Mouse (Mus musculus): ENCODE results near the gene Tns3. TPM values are rescaled to one million over a fixed set of nuclear protein-coding genes. Genes with fewer than 3 reads are reported as not detected.

Tns3 gene
- polyA plus RNA-seq, 1 experiment from 2014 or later, result 49.6 TPM

GRCm38 (mm10) chr11:8615436-8615835, 48.9 kb downstream of the Tns3 start:
- 59% methylated on average over 12 of the region's 12 CpGs for WGBS

DNA sequence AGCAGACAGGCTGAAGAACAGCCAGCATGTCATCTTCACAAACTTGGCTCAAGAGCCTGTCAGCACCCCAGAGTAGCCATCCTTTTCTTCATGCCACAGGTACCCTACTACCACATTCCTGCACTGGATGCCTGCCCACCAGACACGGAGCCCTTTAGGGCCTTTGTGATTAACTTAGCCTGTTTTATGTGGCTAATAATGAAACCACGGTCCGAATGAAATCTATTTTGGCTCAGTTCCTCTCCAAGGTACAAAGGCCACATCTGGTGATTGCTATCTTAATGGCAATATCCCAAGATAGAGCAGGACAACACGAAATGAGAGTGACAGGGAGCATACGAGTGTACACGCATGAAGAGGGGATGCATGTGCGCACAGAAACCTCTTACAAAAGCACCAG, 53.9 kb downstream of the Tns3 start:
- Histone ChIP-seq H3K4me1 (replicated peaks) (peaks cover 28% of the 10 kb centered on the region), H3K27ac (peak overlapping the region; percentile 12; the same call in 1 of the 2 replicates), H3K9ac (replicated peaks) (no peak overlapping the region), H3K4me3 (replicated peaks) (no peak overlapping the region), H3K4me2 (no peak overlapping the region), H3K36me3 (peaks cover 91% of the 10 kb centered on the region), H3K9me3 (no peaks in the 10 kb centered on the region), H3K27me3 (no peaks in the 10 kb centered on the region)
- no peak for ATAC-seq (ENCODE audit: insufficient number of reproducible peaks, insufficient read depth, low FRiP score, low TSS enrichment, low read depth)
- 54% methylated on average over 7 of the region's 7 CpGs for WGBS

More at GRCm38 (mm10) chr11:8615436-8615835, 48.9 kb downstream of the Tns3 start:
- Histone ChIP-seq H3K4me2 (no peak overlapping the region), H3K27ac (no peak overlapping the region), H3K9ac (replicated peaks) (no peak overlapping the region), H3K9me3 (no peaks in the 10 kb centered on the region), H3K27me3 (no peaks in the 10 kb centered on the region), H3K4me3 (replicated peaks) (no peak overlapping the region), H3K4me1 (replicated peaks) (peaks cover 46% of the 10 kb centered on the region), H3K36me3 (peaks cover 43% of the 10 kb centered on the region)
- no peak for ATAC-seq (ENCODE audit: insufficient number of reproducible peaks, insufficient read depth, low FRiP score, low TSS enrichment, low read depth)

GRCm38 (mm10) chr11:8609873-8610272, 54.5 kb downstream of the Tns3 start:
- 85% methylated on average over 12 of the region's 12 CpGs for WGBS
- H3K4me1 ChIP-seq (replicated peaks), result peaks cover 24% of the 10 kb centered on the region
- peak overlapping the region; percentile 12; the same call in 1 of the 2 replicates for H3K27ac ChIP-seq
- peaks cover 96% of the 10 kb centered on the region for H3K36me3 ChIP-seq
- no peak overlapping the region for H3K9ac ChIP-seq (replicated peaks)
- H3K27me3 ChIP-seq, result no peaks in the 10 kb centered on the region
- no peaks in the 10 kb centered on the region for H3K9me3 ChIP-seq
- H3K4me2 ChIP-seq, result no peak overlapping the region
- no peak for ATAC-seq (ENCODE audit: insufficient number of reproducible peaks, insufficient read depth, low FRiP score, low TSS enrichment, low read depth)
- H3K4me3 ChIP-seq (replicated peaks), result no peak overlapping the region

GRCm38 (mm10) chr11:8607123-8607522, 57.2 kb downstream of the Tns3 start:
- Histone ChIP-seq H3K36me3 (peaks cover 91% of the 10 kb centered on the region), H3K9me3 (no peaks in the 10 kb centered on the region), H3K27me3 (no peaks in the 10 kb centered on the region), H3K9ac (replicated peaks) (no peak overlapping the region), H3K4me2 (no peak overlapping the region), H3K27ac (no peak overlapping the region), H3K4me1 (replicated peaks) (peaks cover 29% of the 10 kb centered on the region), H3K4me3 (replicated peaks) (no peak overlapping the region)
- 100% methylated on average over 1 of the region's 1 CpGs for WGBS
- no peak for ATAC-seq (ENCODE audit: insufficient number of reproducible peaks, insufficient read depth, low FRiP score, low TSS enrichment, low read depth)

DNA sequence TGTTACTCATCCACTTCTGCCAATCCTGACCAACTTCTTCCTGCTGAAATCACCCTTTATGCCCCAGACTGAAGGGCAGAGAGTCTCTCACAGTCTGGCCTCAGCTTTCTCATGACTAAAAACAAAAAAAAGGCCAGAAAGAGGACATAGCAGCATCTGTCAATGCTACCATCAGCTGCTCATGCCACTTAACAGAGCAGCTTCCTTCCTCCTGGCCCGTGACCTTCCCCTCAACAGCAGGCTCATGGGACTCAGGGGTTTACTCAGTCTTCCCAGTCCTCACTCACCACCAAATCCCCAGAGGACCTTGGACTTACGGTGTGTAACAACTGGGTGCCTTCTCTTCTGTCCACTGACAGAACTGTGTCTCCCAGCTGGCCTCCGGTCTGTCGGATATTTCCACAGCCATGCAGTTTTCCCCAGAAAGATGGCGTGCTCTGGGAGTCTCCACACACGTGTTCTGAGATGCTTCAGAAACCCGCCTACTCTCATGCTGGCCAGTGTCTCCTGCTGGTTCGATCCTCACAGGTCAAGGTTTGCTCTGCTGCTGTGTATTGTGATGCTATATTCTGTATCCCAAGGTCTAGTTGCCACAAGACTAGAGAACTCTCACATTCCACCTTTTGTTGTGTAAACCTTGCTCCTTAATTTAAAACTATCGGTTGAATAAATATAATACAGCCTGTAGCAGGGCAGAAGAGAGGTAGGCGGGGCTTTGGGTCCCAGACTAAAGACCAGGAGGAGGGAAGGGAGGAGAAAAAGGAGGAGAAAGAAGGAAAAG, 59.4 kb downstream of the Tns3 start:
- Histone ChIP-seq H3K4me1 (replicated peaks) (peaks cover 30% of the 10 kb centered on the region), H3K4me2 (no peak overlapping the region), H3K27me3 (no peaks in the 10 kb centered on the region), H3K4me3 (replicated peaks) (no peak overlapping the region), H3K9me3 (no peaks in the 10 kb centered on the region), H3K27ac (no peak overlapping the region), H3K9ac (replicated peaks) (no peak overlapping the region), H3K36me3 (peaks cover 82% of the 10 kb centered on the region)
- no peak for ATAC-seq (ENCODE audit: insufficient number of reproducible peaks, insufficient read depth, low FRiP score, low TSS enrichment, low read depth)
- WGBS, result 88% methylated on average over 10 of the region's 10 CpGs

- no peaks in the 10 kb centered on the region for H3K9me3 ChIP-seq
- no peak for ATAC-seq (ENCODE audit: insufficient number of reproducible peaks, insufficient read depth, low FRiP score, low TSS enrichment, low read depth)
- no peak overlapping the region for H3K4me3 ChIP-seq (replicated peaks)
- no peak overlapping the region for H3K9ac ChIP-seq (replicated peaks)
- no peak overlapping the region for H3K4me2 ChIP-seq
- H3K27me3 ChIP-seq, result no peaks in the 10 kb centered on the region
- WGBS, result 96% methylated on average over 1 of the region's 1 CpGs
- H3K36me3 ChIP-seq, result peaks cover 82% of the 10 kb centered on the region
- H3K27ac ChIP-seq, result no peak overlapping the region
- H3K4me1 ChIP-seq (replicated peaks), result peaks cover 20% of the 10 kb centered on the region
Measured at GRCm38 (mm10) chr11:8602606-8603005, 61.7 kb downstream of the Tns3 start.

DNA sequence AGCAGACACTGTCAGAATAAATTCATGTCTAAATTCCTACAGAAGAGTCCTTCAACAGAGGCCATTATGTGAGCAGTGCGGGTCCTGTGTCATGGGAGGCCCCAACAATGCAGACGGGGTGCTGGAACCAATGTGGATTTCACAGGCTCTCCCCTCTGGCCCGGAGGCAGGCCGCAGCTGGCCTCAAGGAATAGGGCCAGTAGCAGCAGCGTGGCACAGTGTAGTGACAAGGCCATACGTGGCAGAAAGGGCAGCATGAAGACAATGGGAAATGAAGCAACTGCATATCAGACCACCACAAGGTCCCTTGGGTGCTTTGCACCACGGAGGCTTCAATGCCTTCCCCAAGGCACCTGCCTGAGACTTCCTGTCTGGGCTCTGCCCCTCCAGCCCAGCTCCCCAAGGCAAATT, 62.9 kb downstream of the Tns3 start:
- no peak overlapping the region for H3K4me3 ChIP-seq (replicated peaks)
- 61% methylated on average over 7 of the region's 7 CpGs for WGBS
- H3K9ac ChIP-seq (replicated peaks), result 0 out of 2 replicates have a peak overlapping the region, but pooled peaks have one; percentile 24
- H3K27ac ChIP-seq, result peak overlapping the region; percentile 71
- no peak overlapping the region for H3K4me2 ChIP-seq
- peaks cover 20% of the 10 kb centered on the region for H3K4me1 ChIP-seq (replicated peaks)
- no peaks in the 10 kb centered on the region for H3K9me3 ChIP-seq
- peaks cover 84% of the 10 kb centered on the region for H3K36me3 ChIP-seq
- no peaks in the 10 kb centered on the region for H3K27me3 ChIP-seq
- 0 out of 2 replicates have a peak, but pooled peaks have one; percentile 50 for ATAC-seq (ENCODE audit: insufficient number of reproducible peaks, insufficient read depth, low FRiP score, low TSS enrichment, low read depth)

DNA sequence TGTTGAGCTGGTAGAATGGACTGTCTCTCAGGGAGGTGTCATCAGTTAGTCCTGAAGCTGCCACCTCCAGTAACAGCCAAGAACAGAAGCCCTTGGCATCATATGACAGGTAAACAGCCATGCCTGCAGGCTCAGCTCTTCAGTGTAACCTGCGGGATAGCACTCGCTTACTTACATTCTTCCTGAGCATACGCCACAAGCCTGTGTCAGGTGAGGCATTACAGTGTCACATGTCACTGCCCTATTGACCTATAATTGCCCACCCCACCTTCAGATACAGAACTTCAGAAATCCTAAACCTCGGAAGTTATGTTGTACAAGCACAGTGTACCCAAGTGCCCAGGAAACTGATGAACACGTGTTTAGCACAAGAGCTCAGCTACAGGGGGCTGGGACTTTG, 68.7 kb downstream of the Tns3 start:
- no peaks in the 10 kb centered on the region for H3K9me3 ChIP-seq
- H3K4me3 ChIP-seq (replicated peaks), result no peak overlapping the region
- peaks cover 4% of the 10 kb centered on the region for H3K4me1 ChIP-seq (replicated peaks)
- ATAC-seq (ENCODE audit: insufficient number of reproducible peaks, insufficient read depth, low FRiP score, low TSS enrichment, low read depth), result no peak
- H3K4me2 ChIP-seq, result no peak overlapping the region
- H3K27me3 ChIP-seq, result no peaks in the 10 kb centered on the region
- H3K9ac ChIP-seq (replicated peaks), result no peak overlapping the region
- WGBS, result 85% methylated on average over 5 of the region's 5 CpGs
- H3K27ac ChIP-seq, result no peak overlapping the region
- peaks cover 91% of the 10 kb centered on the region for H3K36me3 ChIP-seq

DNA sequence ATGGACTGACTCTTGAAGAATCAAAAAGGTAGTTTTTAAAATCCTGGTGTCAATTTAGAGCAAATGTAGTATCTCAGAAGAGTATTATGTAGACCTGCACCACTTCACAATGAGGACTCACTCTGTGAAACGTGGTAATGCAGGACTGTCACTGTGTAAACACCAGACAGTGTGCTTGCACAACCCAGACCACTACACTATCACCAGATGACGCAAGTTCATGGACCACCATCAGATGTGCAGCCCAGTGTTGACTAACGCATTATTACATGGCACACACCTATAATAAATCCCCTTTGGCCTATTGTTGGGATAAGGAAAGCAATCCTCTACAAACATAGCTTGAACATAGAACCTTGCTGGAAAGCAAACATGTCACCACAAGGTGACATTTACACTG, 71.2 kb downstream of the Tns3 start:
- no peak overlapping the region for H3K9ac ChIP-seq (replicated peaks)
- H3K4me3 ChIP-seq (replicated peaks), result no peak overlapping the region
- H3K27ac ChIP-seq, result no peak overlapping the region
- ATAC-seq (ENCODE audit: insufficient number of reproducible peaks, insufficient read depth, low FRiP score, low TSS enrichment, low read depth), result no peak
- H3K9me3 ChIP-seq, result no peaks in the 10 kb centered on the region
- H3K4me1 ChIP-seq (replicated peaks), result peaks cover 10% of the 10 kb centered on the region; the same call in 1 of the 2 replicates
- 87% methylated on average over 3 of the region's 3 CpGs for WGBS
- H3K36me3 ChIP-seq, result peaks cover 91% of the 10 kb centered on the region
- no peak overlapping the region for H3K4me2 ChIP-seq
- H3K27me3 ChIP-seq, result no peaks in the 10 kb centered on the region

GRCm38 (mm10) chr11:8591271-8591670, 73.1 kb downstream of the Tns3 start:
- H3K4me2 ChIP-seq, result no peak overlapping the region
- peak overlapping the region; percentile 31; the same call in 1 of the 2 replicates for H3K27ac ChIP-seq
- H3K4me3 ChIP-seq (replicated peaks), result no peak overlapping the region
- H3K9me3 ChIP-seq, result no peaks in the 10 kb centered on the region
- WGBS, result 84% methylated on average over 5 of the region's 5 CpGs
- peaks cover 25% of the 10 kb centered on the region; the same call in 1 of the 2 replicates for H3K4me1 ChIP-seq (replicated peaks)
- no peaks in the 10 kb centered on the region for H3K27me3 ChIP-seq
- peaks cover 85% of the 10 kb centered on the region for H3K36me3 ChIP-seq
- no peak overlapping the region for H3K9ac ChIP-seq (replicated peaks)
- ATAC-seq (ENCODE audit: insufficient number of reproducible peaks, insufficient read depth, low FRiP score, low TSS enrichment, low read depth), result no peak

- no peak overlapping the region for H3K9ac ChIP-seq (replicated peaks)
- peaks cover 66% of the 10 kb centered on the region for H3K36me3 ChIP-seq
- no peaks in the 10 kb centered on the region for H3K9me3 ChIP-seq
- no peak overlapping the region for H3K4me3 ChIP-seq (replicated peaks)
- 75% methylated on average over 9 of the region's 9 CpGs for WGBS
- H3K27me3 ChIP-seq, result no peaks in the 10 kb centered on the region
- peaks cover 42% of the 10 kb centered on the region for H3K4me1 ChIP-seq (replicated peaks)
- no peak for ATAC-seq (ENCODE audit: insufficient number of reproducible peaks, insufficient read depth, low FRiP score, low TSS enrichment, low read depth)
- H3K27ac ChIP-seq, result peak overlapping the region; percentile 35; the same call in 1 of the 2 replicates
- no peak overlapping the region for H3K4me2 ChIP-seq
Measured at GRCm38 (mm10) chr11:8589226-8589905, 75.0 kb downstream of the Tns3 start.

Data from limb, embryonic 12.5 days (tissue).